Mouse (Mus musculus) liver, adult (tissue): Measurements from ENCODE around the gene Zcchc8.

Experiments used
- GATA4 ChIP-seq: IDR thresholded peaks from 2 replicates; pipeline ENCODE4 v1.6.1; 2014; ENCODE audit warnings: mild to moderate bottlenecking, low read length; ENCODE audit not compliant: insufficient replicate concordance

Gene Zcchc8

DNA sequence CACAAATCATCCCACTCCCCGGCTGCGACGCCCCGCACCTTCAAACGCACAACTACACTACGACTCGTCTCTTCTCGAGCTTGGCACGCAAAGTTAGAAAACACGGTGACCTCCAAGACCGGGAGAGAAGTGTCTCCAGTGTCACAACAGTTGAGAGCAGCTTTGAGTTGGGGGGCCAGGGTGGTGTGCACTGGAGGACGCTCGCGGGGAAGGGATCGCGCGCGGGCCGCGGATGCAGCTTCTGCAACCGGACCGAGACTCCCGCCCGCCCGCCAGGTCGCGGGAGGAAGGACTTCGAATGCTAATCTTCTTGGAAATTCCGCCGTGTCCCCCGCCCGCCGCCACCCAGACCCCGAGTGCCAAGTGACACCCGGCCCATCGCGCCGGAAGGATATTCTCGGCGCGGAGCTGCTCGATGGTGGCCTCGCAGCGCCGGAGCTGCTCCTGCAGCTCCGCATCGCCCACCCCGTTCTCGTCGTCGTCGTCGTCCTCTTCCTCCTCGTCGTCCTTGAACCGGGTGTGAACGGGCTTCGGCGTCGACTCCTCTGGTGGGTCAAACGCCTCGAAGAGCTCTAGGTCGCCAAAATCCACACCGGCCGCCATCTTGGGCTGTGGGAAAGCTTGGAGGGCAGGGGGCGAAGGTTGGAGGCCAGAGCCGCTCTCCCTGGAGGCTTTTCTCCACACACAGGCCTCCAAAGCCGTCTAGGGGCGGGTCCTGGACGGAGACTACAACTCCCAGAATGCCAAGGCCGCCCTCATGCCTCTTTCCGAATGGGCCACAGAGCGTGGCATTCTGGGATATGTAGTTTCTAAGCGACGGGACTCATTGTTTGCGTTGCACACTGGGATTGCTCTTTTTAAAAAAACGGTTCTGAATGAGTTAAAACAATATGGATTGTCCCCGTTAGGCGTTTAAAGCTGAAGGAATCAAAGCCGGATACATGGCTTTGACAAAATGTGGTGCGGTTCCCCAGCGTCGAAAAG, at the start of gene Zcchc8:
TSS of gene Zcchc8 (minus strand) at position 773 of the 984 bp plus-strand sequence.
- peak; percentile 40; the same call in 1 of the 2 replicates for TF ChIP-seq GATA4

DNA sequence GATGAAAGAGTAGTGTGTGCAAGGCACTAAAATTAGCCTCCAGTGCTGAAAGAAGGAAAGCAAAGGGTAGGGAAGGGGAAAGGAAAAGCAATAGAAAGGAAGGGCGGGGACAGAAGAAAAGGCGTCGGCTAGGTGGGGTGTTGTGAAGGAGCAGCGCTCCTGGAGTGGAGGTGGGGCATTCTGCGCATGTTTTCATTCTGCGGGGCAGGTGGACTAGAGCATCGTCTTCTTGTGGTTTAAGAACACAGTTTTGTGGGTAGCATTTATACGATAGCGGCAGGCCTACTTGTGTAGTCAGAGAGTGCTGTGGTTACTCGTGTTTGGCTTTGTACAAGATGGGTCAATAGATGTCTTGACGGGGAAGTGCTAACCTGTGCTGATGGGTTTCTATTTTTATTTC, 44.6 kb upstream of the Zcchc8 start:
- no peak for TF ChIP-seq GATA4

DNA sequence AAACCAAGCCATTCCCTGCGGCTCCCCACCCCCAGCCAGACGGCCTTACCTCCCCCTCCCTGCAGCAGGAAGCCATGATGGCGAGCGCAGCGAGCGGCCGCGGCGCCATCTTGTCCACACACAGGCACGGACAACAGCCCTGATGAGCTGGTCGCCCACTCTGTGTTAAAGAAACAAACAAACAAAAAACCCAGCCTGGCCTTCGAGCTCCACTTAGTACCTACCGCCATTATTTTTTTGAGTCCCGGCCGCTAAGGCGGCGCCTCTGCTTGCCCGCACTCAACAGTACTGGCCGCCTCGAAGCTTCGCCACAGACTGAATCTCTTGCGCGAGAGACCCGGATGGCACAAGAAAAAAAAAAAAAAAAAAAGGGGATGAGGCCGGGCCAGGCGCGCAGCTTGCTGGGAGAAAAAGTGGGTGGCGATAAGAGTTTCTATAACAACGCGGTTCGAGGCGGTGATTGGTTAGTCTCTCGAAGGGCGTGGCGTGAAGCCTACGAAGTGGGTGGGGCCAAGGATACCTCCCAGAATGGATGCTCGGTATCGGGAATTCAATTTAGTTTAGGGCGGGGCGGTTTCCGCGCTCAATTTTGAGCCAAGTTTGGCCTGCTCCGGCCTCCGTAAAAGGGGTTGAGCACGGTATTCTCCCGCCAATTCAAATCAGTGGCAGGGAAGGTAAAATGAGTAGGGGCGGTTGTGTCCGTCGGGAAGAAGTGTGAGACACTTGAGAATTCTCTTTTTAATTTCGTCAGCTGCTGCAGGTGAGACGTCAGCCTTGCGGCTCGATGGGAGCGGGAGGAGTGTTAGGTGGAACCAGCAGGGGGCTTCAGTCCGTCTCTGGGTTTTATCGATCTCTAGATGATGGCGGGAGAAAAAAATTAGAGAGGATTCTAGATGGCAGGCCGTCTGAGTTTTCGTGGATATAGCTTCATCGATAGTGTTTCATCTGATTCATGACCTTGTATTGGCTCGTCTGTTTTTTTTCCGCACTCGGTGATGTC, 28.5 kb upstream of the Zcchc8 start, which contains the start of the genes Rsrc2 and Kntc1:
TSS of gene Rsrc2 (minus strand) at position 350 of the 1,000 bp plus-strand sequence.
TSS of gene Kntc1 (plus strand) at position 652 of the 1,000 bp plus-strand sequence.
- 0 out of 2 replicates have a peak, but pooled peaks have one; percentile 86 for TF ChIP-seq GATA4

DNA sequence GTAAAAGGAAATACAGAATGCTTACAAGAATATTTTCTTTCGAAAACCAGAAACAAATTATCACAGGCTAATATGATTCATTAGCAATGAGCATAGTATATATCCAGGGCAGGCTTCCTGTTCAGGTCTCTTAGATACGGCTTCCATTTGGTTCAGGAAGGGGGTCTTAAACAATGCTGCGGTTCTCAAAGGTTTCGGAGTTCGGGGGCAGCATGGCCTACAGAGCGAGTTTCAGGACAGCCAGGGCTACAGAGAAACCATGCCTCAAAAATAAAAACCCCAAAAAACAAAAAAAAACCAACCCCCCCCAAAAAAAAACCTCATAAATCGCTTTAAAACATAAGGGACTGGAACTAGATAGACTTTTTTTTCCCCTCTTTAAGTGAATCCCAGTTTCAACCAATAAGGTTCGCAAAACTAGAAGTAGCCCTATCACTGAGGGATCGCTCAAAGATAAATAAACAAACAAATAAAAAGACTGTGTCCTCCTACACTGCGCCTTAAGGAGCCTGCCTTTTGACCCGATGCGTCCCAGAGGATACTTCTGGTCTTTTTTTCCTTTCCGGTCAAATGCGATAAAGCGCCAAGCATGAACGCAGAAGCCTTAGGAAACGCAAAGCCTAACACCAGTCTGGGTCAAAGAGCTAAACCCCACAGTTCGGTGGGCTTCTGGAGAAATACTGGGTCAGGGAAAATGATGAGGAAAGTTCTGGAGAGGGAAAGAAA, 27.6 kb upstream of the Zcchc8 start:
- no peak for TF ChIP-seq GATA4

DNA sequence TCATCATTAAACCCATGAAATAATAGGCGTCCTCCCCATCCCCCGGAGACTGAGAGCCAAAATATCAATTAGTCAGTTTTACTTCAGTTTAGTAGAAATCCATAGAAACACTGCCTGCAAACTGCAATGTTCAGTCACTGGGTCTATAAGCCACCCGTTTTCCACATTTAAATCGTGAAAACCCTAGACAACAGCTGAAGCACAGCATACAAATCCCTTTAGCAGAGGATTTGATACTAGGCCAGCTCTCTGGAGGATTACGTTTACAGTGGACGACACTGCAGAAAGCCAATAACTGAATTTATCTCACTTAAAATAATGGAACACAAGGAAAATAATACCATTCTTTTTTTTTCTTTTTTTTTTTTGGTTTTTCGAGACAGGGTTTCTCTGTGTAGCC, 26.7 kb upstream of the Zcchc8 start:
- no peak for TF ChIP-seq GATA4

DNA sequence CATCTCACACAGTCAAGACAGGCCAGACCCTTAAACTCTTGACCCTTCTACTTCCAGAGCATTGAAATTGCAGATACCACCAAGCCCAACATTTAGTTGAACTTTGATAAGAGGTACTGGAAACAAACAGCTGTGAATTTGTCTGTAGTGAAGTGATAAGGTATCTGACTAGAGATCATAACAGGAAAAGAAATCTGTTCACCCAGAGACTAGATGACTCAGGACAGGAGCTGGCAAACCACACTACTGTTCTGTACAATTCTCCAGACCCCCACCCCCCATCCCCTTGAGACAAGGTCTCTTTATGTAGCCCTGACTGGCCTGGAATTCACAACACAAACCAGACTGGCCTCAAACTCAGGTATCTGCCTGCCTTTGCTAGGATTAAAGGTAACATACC, 25.4 kb upstream of the Zcchc8 start:
- no peak for TF ChIP-seq GATA4

DNA sequence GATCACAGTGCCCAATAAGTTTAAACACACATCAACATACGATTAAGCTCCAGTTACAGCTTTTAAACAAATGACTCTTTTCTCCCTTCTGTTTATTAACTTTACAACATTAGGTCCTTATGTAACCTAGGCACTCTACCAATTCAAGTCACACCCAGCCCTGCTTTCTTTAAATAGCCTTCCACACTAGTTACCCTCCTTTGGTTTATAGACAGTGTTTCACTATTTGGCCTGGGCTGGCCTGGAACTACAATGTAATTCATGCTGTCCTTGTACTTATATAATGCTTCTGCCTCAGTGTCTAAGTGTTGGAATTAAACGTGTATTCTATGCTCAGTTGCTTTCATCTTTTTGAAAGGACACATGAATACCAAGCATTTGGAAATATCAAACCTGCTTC, 23.5 kb upstream of the Zcchc8 start:
- no peak for TF ChIP-seq GATA4

DNA sequence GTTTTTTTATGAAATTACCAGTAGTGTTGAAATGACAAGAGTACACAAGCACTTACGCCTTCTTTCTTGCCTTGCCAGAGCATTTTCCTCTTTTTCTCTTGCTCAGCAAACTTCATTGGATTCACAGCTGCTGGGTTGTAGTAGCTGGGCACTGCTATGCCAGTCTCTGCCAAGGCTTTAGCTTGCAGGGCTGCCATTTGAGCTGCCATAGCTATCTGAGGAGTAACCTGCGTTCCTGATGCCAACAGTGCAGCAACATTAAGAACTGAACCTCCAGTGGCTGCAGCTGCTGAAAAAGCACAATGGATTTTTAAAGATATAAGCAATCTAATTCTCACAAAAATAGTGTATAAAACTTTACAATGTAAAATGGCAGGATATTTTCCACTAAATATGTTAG, 10.1 kb upstream of the Zcchc8 start:
- TF ChIP-seq GATA4: no peak

DNA sequence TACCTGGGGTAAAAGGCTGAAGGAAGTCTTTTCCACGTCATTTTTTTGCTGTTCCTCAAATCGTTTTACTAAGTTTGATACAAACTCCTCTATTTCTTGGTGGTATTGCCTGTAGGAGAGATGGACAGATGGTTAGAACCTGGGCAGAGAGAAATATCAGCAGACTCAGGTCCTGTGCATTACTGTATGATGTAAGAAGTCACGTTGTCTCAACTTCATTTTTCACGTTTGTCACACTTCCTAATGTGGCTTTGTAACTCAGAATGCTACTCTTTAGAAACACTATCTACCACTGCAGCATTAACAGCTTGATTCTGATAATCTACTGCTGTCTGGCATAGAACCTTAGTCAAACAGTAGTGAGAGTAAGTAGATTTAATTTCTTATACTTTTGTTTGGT, 6.3 kb downstream of the Zcchc8 start:
- TF ChIP-seq GATA4: no peak

DNA sequence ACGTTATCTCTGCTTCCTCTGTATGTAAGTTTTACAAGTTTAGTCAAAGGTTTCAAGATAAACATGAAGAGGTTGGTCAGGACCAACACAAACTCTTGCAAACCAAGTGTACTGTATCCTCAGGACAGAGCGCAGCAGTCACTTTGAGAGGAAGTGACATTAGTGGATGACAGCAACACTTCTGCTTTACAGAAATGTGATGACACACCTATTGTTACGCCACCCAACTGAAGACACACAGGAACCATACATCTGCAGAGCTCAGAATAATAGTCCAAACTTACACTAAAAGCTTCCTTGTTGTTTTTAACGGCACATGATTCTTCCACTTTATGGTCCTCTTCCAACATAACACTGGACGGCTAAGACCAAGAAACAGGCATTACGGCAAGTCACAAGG, 7.1 kb downstream of the Zcchc8 start:
- no peak for TF ChIP-seq GATA4

DNA sequence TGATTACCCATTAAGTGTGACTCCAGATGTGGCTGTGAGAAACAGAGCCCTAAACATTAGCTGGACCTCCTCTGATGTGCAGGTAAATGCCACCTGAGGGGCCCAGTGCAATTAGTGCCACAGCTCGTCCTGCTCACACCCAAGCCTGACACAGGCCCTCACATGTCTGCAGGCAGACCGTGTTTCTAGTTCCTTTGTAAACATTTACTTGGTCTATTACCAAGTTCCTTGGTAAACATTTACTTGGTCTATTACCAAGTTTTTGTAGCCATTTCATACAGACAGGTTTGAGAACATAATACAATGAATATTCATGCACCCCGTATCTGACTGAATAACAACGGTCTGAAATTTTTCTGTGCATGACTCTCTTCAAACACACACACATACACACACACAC, 11.3 kb downstream of the Zcchc8 start:
- no peak for TF ChIP-seq GATA4

DNA sequence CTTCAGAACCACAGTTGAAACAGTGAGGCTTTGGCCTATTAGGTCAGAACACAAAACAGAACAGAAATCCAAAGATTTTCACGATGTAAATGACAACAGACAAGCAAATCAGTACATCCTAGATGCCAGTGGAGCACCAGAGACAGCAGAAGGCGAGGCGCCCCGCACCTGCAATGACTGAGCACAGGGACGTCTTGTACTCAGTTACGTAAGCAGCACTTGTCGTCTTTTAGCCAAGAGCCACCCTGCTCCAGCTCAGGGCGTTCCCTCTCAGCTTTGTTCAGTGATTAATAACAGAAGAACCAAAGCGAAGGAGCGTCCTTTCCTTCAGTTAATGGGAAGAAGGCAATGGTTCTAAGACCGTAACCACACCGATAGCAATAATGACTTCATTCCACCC, 12.3 kb downstream of the Zcchc8 start:
- TF ChIP-seq GATA4: no peak

DNA sequence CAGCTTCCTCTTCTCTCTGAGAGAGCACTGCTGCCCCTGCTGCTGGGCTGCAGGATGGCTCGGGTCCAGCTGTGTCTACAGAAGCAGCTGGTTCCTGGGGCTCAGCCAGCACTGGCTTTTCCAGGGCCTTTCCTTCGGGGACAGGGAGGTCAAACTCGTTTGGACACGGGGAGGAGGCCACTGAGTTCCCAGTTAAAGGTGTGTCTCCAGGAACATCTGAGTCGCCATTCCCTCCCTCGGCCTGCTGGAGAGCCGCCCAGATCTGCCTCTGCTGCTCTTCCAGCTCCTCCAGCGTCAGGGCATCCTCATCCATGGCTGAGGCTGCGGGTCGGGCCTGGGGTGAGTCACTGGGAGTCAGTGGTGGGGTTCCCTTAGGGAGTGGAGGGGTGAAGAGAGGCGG, 20.3 kb downstream of the Zcchc8 start:
- TF ChIP-seq GATA4: no peak

DNA sequence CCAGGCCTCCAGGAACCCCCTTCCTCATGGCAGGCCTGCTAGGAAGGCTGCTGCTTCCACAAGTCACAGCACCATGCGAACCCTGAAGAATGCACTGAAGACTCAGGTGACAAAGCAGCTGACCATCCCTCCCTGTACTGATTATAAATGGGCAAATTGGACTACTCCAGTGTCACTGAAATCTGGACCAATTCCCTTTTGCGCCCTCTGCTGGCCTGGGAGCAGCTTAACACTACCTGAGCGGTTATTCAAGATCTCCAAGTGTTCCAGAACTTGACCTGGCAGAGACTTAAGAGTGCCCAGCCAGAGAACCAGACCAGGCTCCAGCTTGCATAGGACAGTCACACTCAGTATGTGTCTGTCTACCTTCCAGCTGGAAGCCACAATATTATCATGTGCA, 21.7 kb downstream of the Zcchc8 start:
- TF ChIP-seq GATA4: no peak

DNA sequence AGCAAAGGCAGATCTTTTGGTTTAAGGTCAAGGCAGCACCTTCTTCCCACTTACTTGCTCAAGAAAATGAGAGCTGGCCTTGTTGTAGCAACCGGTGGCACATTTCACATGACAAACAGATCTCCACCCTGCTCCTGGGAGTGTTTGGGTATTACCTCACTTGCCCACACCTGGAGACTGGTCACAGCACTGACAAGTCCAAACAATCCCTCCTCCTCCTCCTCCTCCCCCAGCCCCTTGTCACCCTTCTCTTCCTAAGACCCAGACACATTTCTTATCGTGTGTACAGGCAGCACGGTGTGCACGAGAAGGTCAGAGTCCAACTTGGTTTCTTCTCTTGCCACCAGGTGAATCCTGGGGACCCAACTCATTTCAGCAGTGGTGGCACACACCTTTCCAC, 23.9 kb downstream of the Zcchc8 start:
- no peak for TF ChIP-seq GATA4

DNA sequence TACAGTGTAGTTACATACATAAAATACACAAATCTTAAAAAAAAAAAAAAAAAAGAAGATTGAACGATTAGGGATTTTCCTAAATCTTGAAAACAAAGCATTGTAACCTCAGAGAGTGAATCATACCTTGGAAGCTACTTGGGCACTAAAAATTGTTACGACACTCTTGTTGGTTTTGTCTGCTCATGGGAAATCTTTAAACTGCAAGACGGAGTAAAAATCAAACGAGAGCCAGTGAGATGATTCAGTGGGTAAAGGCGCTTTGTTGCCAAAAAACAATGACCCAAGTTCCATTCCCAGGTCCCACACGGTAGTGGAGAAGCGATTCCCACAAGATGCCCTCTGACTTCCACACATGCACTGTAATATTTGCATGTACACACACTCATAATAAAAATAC, 24.7 kb downstream of the Zcchc8 start:
- TF ChIP-seq GATA4: no peak
